Mouse (Mus musculus): ENCODE results near the gene Vps36.

- TF ChIP-seq CTCF (IDR thresholded peaks at IDR 0.05; ENCODE audit: low read depth) (no peak), EP300 (IDR thresholded peaks at IDR 0.05; ENCODE audit: low read depth) (no peak)
These were observed 72.2 kb downstream of the Vps36 start for GRCm38 (mm10) chr8:22264787-22265186.

All from liver, embryonic 14.5 days (tissue).